Mouse (Mus musculus) retina, postnatal 1 day (tissue): ENCODE measurements around the gene Wwc1.
A peak's percentile ranks its signal among the peaks of the same experiment; 100 is the strongest.

Experiments used
- DNase-seq: peaks from one replicate; pipeline ENCODE4 v3.0.0-alpha.2; 2012

The Wwc1 gene

GRCm38 (mm10) chr11:35932121-35932885 lies 48.0 kb downstream of the Wwc1 start:
- DNase-seq, result no peak

DNA sequence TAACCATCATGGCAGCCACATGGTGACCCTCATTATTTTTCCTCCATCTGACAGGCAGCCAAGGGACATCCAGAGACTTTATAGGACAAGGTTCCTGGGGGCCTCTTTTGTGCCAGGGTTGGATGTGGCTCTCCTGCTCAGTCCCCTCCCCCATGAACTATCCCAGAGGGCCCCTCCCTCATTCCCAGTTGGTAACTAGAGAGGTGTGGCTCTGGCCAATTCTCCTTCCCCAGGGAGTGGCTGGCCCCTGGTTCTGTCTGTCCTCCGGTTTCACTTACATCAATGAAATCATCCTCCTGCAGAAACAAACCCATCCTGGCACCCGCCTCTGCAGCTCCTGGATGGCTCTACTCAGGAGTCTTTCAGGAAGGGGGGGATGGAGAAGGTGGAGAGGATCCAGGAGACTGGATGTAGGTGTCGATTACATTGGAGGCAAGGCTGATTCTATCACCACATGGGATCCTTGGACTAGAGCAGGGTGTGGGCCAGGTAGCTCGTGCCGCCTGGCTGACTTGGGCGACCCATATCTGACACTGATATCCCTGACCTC lies 49.7 kb downstream of the Wwc1 start:
- no peak for DNase-seq

- no peak for DNase-seq
Measured at GRCm38 (mm10) chr11:35928453-35928852, 51.9 kb downstream of the Wwc1 start.

DNA sequence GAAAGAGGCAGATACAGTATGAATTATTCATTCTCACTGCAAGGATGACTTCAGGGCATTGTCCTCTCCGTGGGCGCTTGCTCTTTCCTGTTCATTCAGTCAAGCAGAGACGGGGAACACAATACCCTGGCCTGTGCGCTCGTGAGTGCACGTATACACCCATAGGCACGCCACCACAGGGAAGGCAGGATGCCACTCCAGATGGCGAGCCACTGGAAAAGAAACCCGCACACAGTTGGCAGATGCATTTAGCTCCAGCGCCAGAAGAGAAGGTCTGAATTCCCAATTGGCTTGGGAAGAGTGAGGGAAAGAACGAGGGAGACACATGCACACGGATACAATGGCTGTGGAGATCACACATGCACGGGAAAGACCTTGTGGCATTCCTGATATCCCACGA lies 53.0 kb downstream of the Wwc1 start:
- DNase-seq, result peak; percentile 45

- no peak for DNase-seq
Measured at GRCm38 (mm10) chr11:35925592-35925991, 54.7 kb downstream of the Wwc1 start.

GRCm38 (mm10) chr11:35922205-35922873 lies 58.0 kb downstream of the Wwc1 start:
- peak; percentile 57 for DNase-seq

- no peak for DNase-seq
Measured at GRCm38 (mm10) chr11:35920776-35921175, 59.6 kb downstream of the Wwc1 start.

DNA sequence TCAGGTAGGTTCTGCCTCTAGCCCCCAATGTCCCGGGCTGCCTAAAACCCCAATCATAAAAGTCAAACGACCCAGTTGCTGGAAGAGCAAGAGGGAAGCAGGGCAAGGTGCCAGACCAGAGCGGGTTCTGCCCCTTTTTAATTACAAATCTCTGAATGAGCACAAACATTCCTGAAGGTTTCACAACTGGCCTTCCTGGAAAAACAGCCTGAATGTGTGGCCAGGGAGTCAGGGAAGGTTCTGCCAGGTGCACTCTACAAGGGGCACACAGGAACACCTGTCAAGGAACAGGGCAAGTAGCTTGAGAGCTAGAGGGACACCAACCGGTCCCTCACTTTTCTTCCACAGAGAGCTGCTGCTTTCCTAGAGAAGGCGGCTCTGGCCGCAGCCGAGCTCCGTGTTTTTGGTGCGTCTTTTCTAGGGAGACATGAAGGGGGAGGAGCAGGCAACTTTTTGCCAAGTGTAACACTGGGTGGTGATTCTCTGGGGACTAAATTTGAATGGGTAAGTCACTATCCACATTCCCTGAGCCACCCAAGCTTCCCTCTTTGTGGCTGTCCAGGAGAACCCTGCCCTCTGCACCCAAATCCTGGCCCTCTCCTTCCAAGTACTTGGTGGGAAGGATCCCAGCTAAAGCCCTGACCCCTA lies 60.3 kb downstream of the Wwc1 start:
- no peak for DNase-seq

DNA sequence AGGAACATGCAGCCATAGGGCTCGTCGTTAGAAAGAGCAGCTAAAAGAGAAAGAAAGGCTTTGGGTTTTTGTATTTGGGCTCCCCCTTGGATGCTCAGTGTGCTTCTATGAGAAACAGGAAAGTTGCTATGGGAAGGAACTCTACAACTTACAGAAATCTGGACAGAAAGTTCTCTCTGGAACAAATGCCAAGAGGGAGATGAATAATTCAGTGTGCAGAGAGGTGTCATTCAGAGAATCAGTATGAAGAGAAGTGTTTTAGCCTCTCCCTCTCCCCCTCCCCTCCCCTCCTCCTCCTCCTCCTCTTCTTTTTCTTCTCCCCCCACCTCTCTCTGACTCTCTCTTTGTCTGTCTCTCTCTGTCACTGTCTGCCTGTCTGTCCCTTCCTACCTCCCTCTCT lies 60.9 kb downstream of the Wwc1 start:
- no peak for DNase-seq

- DNase-seq, result no peak
Measured at GRCm38 (mm10) chr11:35916466-35917185, 63.7 kb downstream of the Wwc1 start.

- DNase-seq, result no peak
Measured at GRCm38 (mm10) chr11:35915546-35915945, 64.8 kb downstream of the Wwc1 start.

- DNase-seq, result peak; percentile 90
Measured at GRCm38 (mm10) chr11:35913418-35914044, 66.8 kb downstream of the Wwc1 start.

DNA sequence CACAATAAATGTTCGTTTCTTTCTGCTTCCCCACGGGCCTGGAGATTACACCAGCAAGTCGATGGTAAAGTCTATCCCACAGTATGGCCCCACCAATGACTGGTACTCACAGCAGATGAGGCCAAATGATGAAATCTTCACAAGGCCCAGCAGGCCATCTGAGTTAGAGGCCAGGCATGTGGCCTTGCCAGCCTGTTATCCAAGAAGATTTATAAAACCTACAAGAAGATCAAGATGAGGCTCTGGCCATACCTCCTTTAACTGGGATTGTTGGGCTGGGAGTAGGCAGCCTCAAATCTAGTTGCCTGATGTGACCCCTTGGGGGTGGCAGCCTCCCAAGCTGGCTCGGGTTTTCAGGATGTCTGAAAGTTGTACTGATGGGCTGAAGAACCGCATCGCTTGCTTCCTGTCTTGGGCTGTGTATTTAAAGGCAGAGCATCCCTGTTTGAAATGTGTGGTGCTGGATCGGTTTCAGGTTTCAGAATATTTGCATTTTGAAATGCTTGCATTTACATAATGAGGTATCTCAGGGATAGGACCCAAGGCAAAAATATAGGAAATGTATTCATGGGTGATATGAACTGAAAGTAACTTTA lies 75.3 kb downstream of the Wwc1 start:
- no peak for DNase-seq

DNA sequence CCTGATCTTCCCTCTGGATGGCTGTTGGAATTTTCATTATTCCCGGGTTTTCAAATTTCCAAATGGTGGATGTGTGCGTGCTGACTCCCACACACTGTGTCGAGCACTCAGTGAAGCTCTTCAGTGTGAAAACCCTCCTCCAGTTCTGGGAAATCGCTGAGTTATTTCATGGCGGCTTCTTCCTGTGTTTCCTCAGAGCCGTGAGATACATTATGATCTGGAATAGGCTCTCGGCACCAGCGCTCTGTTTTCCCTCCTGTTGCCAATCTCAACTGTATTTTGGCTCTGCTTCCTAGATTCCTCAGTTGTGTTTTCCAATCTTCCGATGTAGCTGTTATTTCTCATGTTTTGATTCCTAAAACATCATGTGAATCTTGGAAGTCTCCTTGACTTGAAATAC lies 77.2 kb downstream of the Wwc1 start:
- no peak for DNase-seq

DNA sequence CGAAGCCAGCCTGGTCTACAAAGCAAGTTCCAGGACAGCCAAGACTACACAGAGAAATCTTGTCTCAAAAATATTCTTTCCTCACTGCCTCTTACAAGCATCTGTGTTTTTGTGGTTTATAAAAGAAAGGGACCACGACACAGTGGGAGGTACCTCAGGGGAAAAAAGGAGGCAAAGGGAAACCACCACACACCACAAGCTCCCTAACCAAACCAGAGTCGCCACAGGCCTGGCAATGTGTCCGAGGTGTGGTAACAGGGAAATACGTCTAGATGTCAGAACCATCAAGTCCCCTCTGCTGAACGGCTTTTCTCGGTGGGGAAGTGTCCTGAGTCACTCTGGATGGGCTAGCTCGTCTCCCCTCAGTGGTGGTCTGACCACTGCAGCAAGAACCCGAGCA lies 80.4 kb downstream of the Wwc1 start:
- DNase-seq, result no peak

DNA sequence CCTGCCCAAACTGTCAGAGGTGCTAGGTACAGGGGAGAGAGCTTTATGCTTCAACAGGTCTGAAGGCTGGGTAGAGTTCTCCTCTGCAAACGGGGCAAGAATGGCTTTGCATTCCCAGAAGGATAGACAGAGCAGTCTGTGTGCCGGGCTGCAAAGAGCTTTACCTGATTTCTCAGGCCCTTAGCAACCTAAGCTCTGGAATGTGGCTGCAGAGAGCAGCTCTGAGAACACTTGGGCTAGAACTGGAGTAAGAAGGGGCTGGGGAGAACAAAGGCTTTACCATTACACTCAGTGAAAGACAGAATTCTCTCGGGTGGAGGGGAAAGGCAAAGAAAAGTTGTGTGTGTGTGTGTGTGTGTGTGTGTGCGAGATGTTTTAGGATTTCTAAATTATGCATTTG lies 86.9 kb downstream of the Wwc1 start:
- no peak for DNase-seq

- peak; percentile 76 for DNase-seq
Measured at GRCm38 (mm10) chr11:35893018-35893421, 87.3 kb downstream of the Wwc1 start.

GRCm38 (mm10) chr11:35892293-35892692 lies 88.0 kb downstream of the Wwc1 start:
- no peak for DNase-seq

- peak; percentile 37 for DNase-seq
Measured at GRCm38 (mm10) chr11:35888790-35889189, 91.5 kb downstream of the Wwc1 start.

- DNase-seq, result no peak
Measured at GRCm38 (mm10) chr11:35882777-35883176, 97.5 kb downstream of the Wwc1 start.

DNA sequence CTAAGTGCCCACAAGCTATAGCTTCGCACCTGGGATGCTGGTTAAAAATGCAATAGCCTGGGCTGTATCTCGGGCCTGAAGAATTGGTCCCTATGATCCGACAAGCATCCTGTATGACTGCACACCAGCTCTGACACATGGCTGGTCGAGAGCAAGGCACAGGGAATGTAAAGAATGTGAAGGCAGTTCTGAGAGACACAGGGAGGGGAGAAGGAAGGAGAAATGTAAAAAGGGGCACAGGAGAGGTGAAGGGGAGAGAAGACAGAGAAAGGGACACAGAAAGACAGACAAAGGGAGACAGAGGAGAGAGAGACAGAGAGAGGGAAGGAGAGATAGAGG lies 101.8 kb downstream of the Wwc1 start:
- no peak for DNase-seq
